ENCODE assay signal across 23 mouse cellular contexts in genomic region chr5:86518500-86518899, GRCm38 (mm10). TPM values are rescaled to one million over a fixed set of nuclear protein-coding genes. Genes with fewer than 3 reads are reported as not detected.
"Had no signal": no experiment of that assay in that cellular context is flagged by ENCODE, and none has a peak within 500 bp of the region (broad histone marks: within the 10 kb centered on the region; RNA-seq: fewer than 3 reads in every experiment).

TSS of gene Tmprss11g (minus strand) at chr5:86518600.

- DNase-seq: liver, postnatal 0 days; lung, adult 2 months; lung, postnatal 14 days; lung, postnatal 36 days; right cerebral cortex, postnatal 14 days; thymus, adult 2 months; thymus, postnatal 25 days; thymus, postnatal 4 days had no signal

- H3K9ac ChIP-seq: liver, postnatal 0 days; lung, embryonic 15.5 days; midbrain, embryonic 13.5 days; midbrain, embryonic 15.5 days; neural tube, embryonic 12.5 days; stomach, embryonic 15.5 days had no signal

- H3K27ac ChIP-seq: lung, embryonic 15.5 days; macrophage; midbrain, embryonic 13.5 days; midbrain, embryonic 15.5 days; neural tube, embryonic 12.5 days; stomach, embryonic 15.5 days had no signal

- H3K36me3 ChIP-seq: lung, embryonic 15.5 days; midbrain, embryonic 13.5 days; midbrain, embryonic 15.5 days; neural tube, embryonic 12.5 days; stomach, embryonic 15.5 days had no signal

- H3K4me2 ChIP-seq: lung, embryonic 15.5 days; midbrain, embryonic 11.5 days; midbrain, embryonic 13.5 days; midbrain, embryonic 15.5 days; neural tube, embryonic 12.5 days; stomach, embryonic 15.5 days had no signal

- H3K27me3 ChIP-seq: lung, embryonic 15.5 days; megakaryocyte, embryonic 14.5 days; midbrain, embryonic 13.5 days; midbrain, embryonic 15.5 days; neural tube, embryonic 12.5 days; stomach, embryonic 15.5 days had no signal

- ATAC-seq: liver, postnatal 0 days; lung, postnatal 0 days; midbrain, embryonic 13.5 days; midbrain, embryonic 15.5 days had no signal

- H3K4me1 ChIP-seq: lung, embryonic 15.5 days; megakaryocyte, embryonic 14.5 days; midbrain, embryonic 13.5 days; midbrain, embryonic 15.5 days; neural tube, embryonic 12.5 days; stomach, embryonic 15.5 days had no signal

- H3K4me3 ChIP-seq: lung, embryonic 15.5 days; megakaryocyte, embryonic 14.5 days; midbrain, embryonic 13.5 days; midbrain, embryonic 15.5 days; neural tube, embryonic 12.5 days; stomach, embryonic 15.5 days had no signal

- H3K9me3 ChIP-seq: lung, embryonic 15.5 days; midbrain, embryonic 13.5 days; midbrain, embryonic 15.5 days; neural tube, embryonic 12.5 days; stomach, embryonic 15.5 days had no signal

RNA-seq across cellular contexts. Expression of gene Tmprss11g, which starts in this region (rescaled TPM):
- total RNA-seq: megakaryocyte progenitor cell, adult 5-6 weeks; midbrain, postnatal 0 days; monocyte, adult 5-6 weeks had no signal
- polyA plus RNA-seq: liver, postnatal 0 days; lung, postnatal 0 days; macrophage; midbrain, embryonic 11.5 days; midbrain, embryonic 13.5 days; midbrain, embryonic 15.5 days; midbrain, postnatal 0 days; neural tube, embryonic 12.5 days; neural tube, embryonic 14.5 days; spleen, adult 2 months; testis, adult 2 months; thymus, adult 2 months had no signal
